Mouse (Mus musculus) forebrain, embryonic 16.5 days (tissue): ENCODE measurements around the gene Otulinl. TPM values are rescaled to one million over a fixed set of nuclear protein-coding genes. Genes with fewer than 3 reads are reported as not detected.

Experiments
- ATAC-seq: fragments of 200-750 bp; cut with Nextera tagmentation; 2 replicates; pipeline ENCODE4 v1.8.0; 2017; ENCODE audit warnings: mild to moderate bottlenecking, moderate library complexity
- H3K27ac ChIP-seq: fragments of 300-500 bp; sonication (generic); 2 replicates; pipeline ENCODE4 v1.5.1; 2014; ENCODE audit warnings: low read length, control low read depth
- H3K27me3 ChIP-seq: fragments of 300-500 bp; sonication (generic); replicated peaks from 2 replicates; pipeline ENCODE4 v1.6.1; 2014; ENCODE audit warnings: low read length; ENCODE audit not compliant: control insufficient read depth, insufficient read depth
- H3K36me3 ChIP-seq: fragments of 300-500 bp; sonication (generic); 2 replicates; pipeline ENCODE4 v1.6.1; 2014; ENCODE audit not compliant: control insufficient read depth, insufficient read depth
- H3K4me1 ChIP-seq: fragments of 300-500 bp; sonication (generic); replicated peaks from 2 replicates; pipeline ENCODE4 v1.6.1; 2014; ENCODE audit warnings: low read length; ENCODE audit not compliant: control insufficient read depth, insufficient read depth
- H3K4me2 ChIP-seq: fragments of 300-500 bp; sonication (generic); 2 replicates; pipeline ENCODE4 v1.6.1; 2014; ENCODE audit warnings: mild to moderate bottlenecking, low read length, control low read depth
- H3K4me3 ChIP-seq: fragments of 300-500 bp; sonication (generic); replicated peaks from 2 replicates; pipeline ENCODE4 v1.5.1; 2014; ENCODE audit warnings: mild to moderate bottlenecking, low read length, control low read depth
- H3K9ac ChIP-seq: fragments of 300-500 bp; sonication (generic); replicated peaks from 2 replicates; pipeline ENCODE4 v1.6.1; 2014; ENCODE audit warnings: low read depth, low read length, control low read depth
- H3K9me3 ChIP-seq: fragments of 300-500 bp; sonication (generic); 2 replicates; pipeline ENCODE4 v1.6.1; 2016; ENCODE audit warnings: low read length; ENCODE audit not compliant: control insufficient read depth
- WGBS: fragments of 180-500 bp; shearing (Covaris S2); extraction: QIAGEN DNeasy Blood & Tissue Kit; methylation state at CpG from one replicate; pipeline ENCODE4 v1.1.7; 2014; 5-methylcytosine and 5-hydroxymethylcytosine counted together
- polyA plus RNA-seq: library from polyadenylated mRNA; unstranded; fragments of >200 nt; fragmentation: Nextera tagmentation; extraction: Ambion mirVana; gene quantifications from 2 replicates; pipeline ENCODE4 v1.2.1, GENCODE M21; 2015

The Otulinl gene
- polyA plus RNA-seq, 1 experiment from 2014 or later: 13.6 TPM

- no peak for ATAC-seq
- H3K4me2 ChIP-seq: no peak overlapping the region
- 95% methylated on average over 8 of the region's 8 CpGs for WGBS
- H3K4me1 ChIP-seq: no peaks in the 10 kb centered on the region
- H3K9me3 ChIP-seq: no peaks in the 10 kb centered on the region
- no peak overlapping the region for H3K4me3 ChIP-seq
- no peaks in the 10 kb centered on the region for H3K27me3 ChIP-seq
- H3K9ac ChIP-seq: no peak overlapping the region
- H3K27ac ChIP-seq: no peak overlapping the region
- no peaks in the 10 kb centered on the region for H3K36me3 ChIP-seq
These were observed 34.7 kb downstream of the Otulinl start for GRCm38 (mm10) chr15:27646665-27647064.

GRCm38 (mm10) chr15:27645250-27645649 is 36.1 kb downstream of the Otulinl start:
- Histone ChIP-seq H3K36me3 (no peaks in the 10 kb centered on the region), H3K4me2 (no peak overlapping the region), H3K9ac (no peak overlapping the region), H3K27ac (no peak overlapping the region), H3K4me1 (no peaks in the 10 kb centered on the region), H3K27me3 (no peaks in the 10 kb centered on the region), H3K9me3 (no peaks in the 10 kb centered on the region), H3K4me3 (no peak overlapping the region)
- WGBS: 91% methylated on average over 3 of the region's 3 CpGs
- ATAC-seq: no peak

GRCm38 (mm10) chr15:27642895-27643294 is 38.5 kb downstream of the Otulinl start:
- Histone ChIP-seq H3K4me3 (no peak overlapping the region), H3K9ac (no peak overlapping the region), H3K9me3 (no peaks in the 10 kb centered on the region), H3K4me1 (no peaks in the 10 kb centered on the region), H3K4me2 (no peak overlapping the region), H3K36me3 (no peaks in the 10 kb centered on the region), H3K27ac (no peak overlapping the region), H3K27me3 (no peaks in the 10 kb centered on the region)
- ATAC-seq: no peak
- 93% methylated on average over 3 of the region's 3 CpGs for WGBS

- 79% methylated on average over 12 of the region's 12 CpGs for WGBS
- no peak overlapping the region for H3K4me3 ChIP-seq
- H3K36me3 ChIP-seq: no peaks in the 10 kb centered on the region
- no peak for ATAC-seq
- H3K9ac ChIP-seq: no peak overlapping the region
- no peak overlapping the region for H3K4me2 ChIP-seq
- H3K4me1 ChIP-seq: no peaks in the 10 kb centered on the region
- no peaks in the 10 kb centered on the region for H3K9me3 ChIP-seq
- no peak overlapping the region for H3K27ac ChIP-seq
- H3K27me3 ChIP-seq: no peaks in the 10 kb centered on the region
These were observed 40.2 kb downstream of the Otulinl start for GRCm38 (mm10) chr15:27641171-27641570.

- Histone ChIP-seq H3K4me2 (no peak overlapping the region), H3K4me3 (no peak overlapping the region), H3K27me3 (no peaks in the 10 kb centered on the region), H3K9ac (no peak overlapping the region), H3K36me3 (no peaks in the 10 kb centered on the region), H3K4me1 (peaks cover 13% of the 10 kb centered on the region), H3K9me3 (no peaks in the 10 kb centered on the region), H3K27ac (no peak overlapping the region)
- no peak for ATAC-seq
- 67% methylated on average over 8 of the region's 8 CpGs for WGBS
These were observed 47.2 kb downstream of the Otulinl start for GRCm38 (mm10) chr15:27633941-27634900.

GRCm38 (mm10) chr15:27630601-27631383 is 50.6 kb downstream of the Otulinl start, which contains the start of gene Otulin:
Otulin (minus strand) TSS chr15:27630693.
- ATAC-seq: peak; percentile 98
- peaks cover 18% of the 10 kb centered on the region for H3K4me1 ChIP-seq
- H3K27ac ChIP-seq: no peak within 1 kb of the TSS
- H3K4me2 ChIP-seq: peak within 1 kb of the TSS; percentile 97
- 5% methylated on average over 55 of the region's 56 CpGs for WGBS
- peak within 1 kb of the TSS; percentile 85 for H3K9ac ChIP-seq
- no peaks in the 10 kb centered on the region for H3K9me3 ChIP-seq
- peak within 1 kb of the TSS; percentile 85 for H3K4me3 ChIP-seq
- 0 out of 2 replicates have a peak, but pooled peaks cover 3% of the 10 kb centered on the region for H3K36me3 ChIP-seq
- no peaks in the 10 kb centered on the region for H3K27me3 ChIP-seq

- H3K4me2 ChIP-seq: peak overlapping the region; percentile 60
- no peaks in the 10 kb centered on the region for H3K27me3 ChIP-seq
- 0 out of 2 replicates have a peak, but pooled peaks cover 3% of the 10 kb centered on the region for H3K36me3 ChIP-seq
- H3K27ac ChIP-seq: no peak overlapping the region
- no peaks in the 10 kb centered on the region for H3K9me3 ChIP-seq
- H3K9ac ChIP-seq: peak overlapping the region; percentile 85
- peak; percentile 72 for ATAC-seq
- whole genome bisulfite sequencing: under 1% methylated on average over 53 of the region's 53 CpGs
- H3K4me3 ChIP-seq: peak overlapping the region; percentile 85
- peaks cover 18% of the 10 kb centered on the region for H3K4me1 ChIP-seq
These were observed 51.4 kb downstream of the Otulinl start for GRCm38 (mm10) chr15:27629800-27630600.

- Histone ChIP-seq H3K9me3 (no peaks in the 10 kb centered on the region), H3K9ac (no peak overlapping the region), H3K27me3 (no peaks in the 10 kb centered on the region), H3K36me3 (0 out of 2 replicates have a peak, but pooled peaks cover 3% of the 10 kb centered on the region), H3K4me3 (no peak overlapping the region; the same call in 1 of the 2 replicates), H3K4me1 (peaks cover 18% of the 10 kb centered on the region), H3K4me2 (peak overlapping the region; percentile 60), H3K27ac (no peak overlapping the region)
- no peak for ATAC-seq
- 57% methylated on average over 4 of the region's 4 CpGs for WGBS
These were observed 52.3 kb downstream of the Otulinl start for GRCm38 (mm10) chr15:27629046-27629445.
